Mouse (Mus musculus) layer of hippocampus, postnatal 25 days (tissue): ENCODE results near the gene Col23a1. TPM values are rescaled to one million over a fixed set of nuclear protein-coding genes. Genes with fewer than 3 reads are reported as not detected.

Source experiments
- total RNA-seq, 2 experiments: library from RNA; stranded (reverse); gene quantifications; 2 replicates each; pipeline ENCODE4 v1.2.3; 2021

Col23a1 gene
- total RNA-seq, 2 experiments from 2014 or later: 5.0 to 5.4 TPM

Other genes with a start within 250 kb of the Col23a1 start
- gene Olfr1375, start 241.8 kb upstream of the Col23a1 start, total RNA-seq: not detected
- gene Zfp354a, start 230.7 kb upstream of the Col23a1 start, total RNA-seq: 1 to 10 TPM; 8.7 to 8.8 TPM
- not detected for gene Gm12569, start 69.4 kb upstream of the Col23a1 start, total RNA-seq
- gene Clk4, start 28.2 kb upstream of the Col23a1 start, total RNA-seq: 100 to 1,000 TPM; 105 to 127 TPM
- gene BC049762, start 26.9 kb upstream of the Col23a1 start, total RNA-seq: under 1 TPM; 0.42 to 0.68 TPM